Mouse (Mus musculus) testis, adult 2 months (tissue): ENCODE data around the gene Macrod1.

Experiments
- CTCF ChIP-seq: fragments of 200-500 bp; IDR thresholded peaks from 2 replicates; pipeline ENCODE4 v1.5.1; 2012; ENCODE audit warnings: low read depth, mild to moderate bottlenecking, inconsistent platforms, low read length, moderate library complexity; ENCODE audit not compliant: control insufficient read depth, insufficient read depth, insufficient replicate concordance
- POLR2A ChIP-seq: fragments of 200-500 bp; IDR thresholded peaks from 2 replicates; pipeline ENCODE4 v1.6.1; 2012; ENCODE audit warnings: low read depth, mild to moderate bottlenecking, inconsistent platforms, low read length, moderate library complexity; ENCODE audit not compliant: control insufficient read depth

GRCm38 (mm10) chr19:7055173-7055572 lies 1.4 kb upstream of the Macrod1 start:
- no peak for TF ChIP-seq POLR2A
- TF ChIP-seq CTCF, result no peak
